Mouse (Mus musculus): ENCODE measurements around the gene Zbtb4. TPM values are rescaled to one million over a fixed set of nuclear protein-coding genes. Genes with fewer than 3 reads are reported as not detected.

The Zbtb4 gene
- polyA plus RNA-seq, 1 experiment: 9.4 TPM

DNA sequence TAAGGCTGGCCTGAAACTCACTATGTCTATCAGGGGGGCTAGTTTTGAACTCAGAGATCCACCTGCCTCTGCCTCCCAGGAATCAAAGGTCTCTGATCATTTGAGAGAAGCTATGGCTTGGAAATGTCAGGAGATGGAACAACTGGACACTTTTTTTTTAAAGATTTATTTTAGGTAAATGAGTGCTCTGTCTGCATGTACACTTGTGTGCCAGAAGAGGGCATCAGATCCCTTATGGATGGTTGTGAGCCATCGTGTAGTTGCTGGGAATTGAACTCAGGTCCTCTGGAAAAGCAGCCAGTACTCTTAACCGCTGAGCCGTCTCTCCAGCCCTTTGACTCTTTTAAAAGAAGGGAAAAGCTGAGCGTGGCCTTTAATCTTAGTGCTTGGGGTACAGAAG lies 40.7 kb downstream of the Zbtb4 start:
- no peaks in the 10 kb centered on the region for H3K27me3 ChIP-seq (ENCODE audit: control insufficient read depth, insufficient read depth, insufficient read length)
- no peaks in the 10 kb centered on the region for H3K79me2 ChIP-seq (ENCODE audit: control insufficient read depth, insufficient read depth)
- no peaks in the 10 kb centered on the region for H3K36me3 ChIP-seq (ENCODE audit: control insufficient read depth, insufficient read depth)
- H3K4me2 ChIP-seq (ENCODE audit: low read depth): no peak overlapping the region
- H3K4me3 ChIP-seq: no peak overlapping the region
- TF ChIP-seq POLR2A (IDR thresholded peaks at IDR 0.05; ENCODE audit: insufficient read length, low read depth) (no peak), E2F4 (IDR thresholded peaks at IDR 0.05; ENCODE audit: insufficient read depth) (no peak), CEBPB (IDR thresholded peaks at IDR 0.05; ENCODE audit: insufficient read depth, poor library complexity, severe bottlenecking) (no peak), SRF (IDR thresholded peaks at IDR 0.05; ENCODE audit: control insufficient read depth, insufficient read length, low read depth) (no peak), MYOG (IDR thresholded peaks at IDR 0.05; ENCODE audit: control insufficient read depth in 1 of 3, insufficient read depth in 1 of 3, insufficient read length in 2 of 3, low read depth in 2 of 3) (no peak), REST (IDR thresholded peaks at IDR 0.05; ENCODE audit: insufficient read depth, insufficient read length) (no peak), USF1 (IDR thresholded peaks at IDR 0.05; ENCODE audit: low read depth) (no peak), MAX (IDR thresholded peaks at IDR 0.05; ENCODE audit: low read depth) (no peak), POLR2AphosphoS2 (IDR thresholded peaks at IDR 0.05; ENCODE audit: insufficient read length, low read depth) (no peak), MYOD1 (IDR thresholded peaks at IDR 0.05; ENCODE audit: control insufficient read depth in 1 of 3, insufficient read length in 2 of 3, low read depth in 2 of 3) (no peak), TCF12 (IDR thresholded peaks at IDR 0.05; ENCODE audit: insufficient read depth, poor library complexity, severe bottlenecking) (no peak), TCF3 (IDR thresholded peaks at IDR 0.05; ENCODE audit: insufficient read length, low read depth) (no peak)
- no peak overlapping the region for H3ac ChIP-seq (ENCODE audit: control insufficient read depth, insufficient read length)

DNA sequence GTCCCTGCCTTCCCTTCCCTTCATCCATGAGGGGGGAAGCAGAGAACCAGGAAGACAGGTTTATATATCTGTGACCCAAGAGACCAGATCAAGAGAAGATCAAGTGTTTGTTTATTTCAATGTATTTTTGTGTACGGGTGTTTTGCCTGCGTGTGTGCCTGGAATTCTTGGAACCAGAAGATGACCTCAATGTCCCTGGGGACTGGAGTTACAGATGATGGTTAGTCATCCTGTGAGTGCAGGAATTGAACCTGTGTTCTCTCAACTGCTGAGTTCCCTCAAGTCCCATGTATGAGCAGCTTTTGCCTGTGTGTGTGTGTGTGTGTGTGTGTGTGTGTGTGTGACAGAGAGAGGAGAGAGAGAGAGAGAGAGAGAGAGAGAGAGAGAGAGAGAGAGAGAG lies 41.9 kb downstream of the Zbtb4 start:
- Histone ChIP-seq H3K27me3 (ENCODE audit: control insufficient read depth, insufficient read depth, insufficient read length) (no peaks in the 10 kb centered on the region), H3K79me2 (ENCODE audit: control insufficient read depth, insufficient read depth) (no peaks in the 10 kb centered on the region), H3ac (ENCODE audit: control insufficient read depth, insufficient read length) (no peak overlapping the region), H3K4me3 (no peak overlapping the region), H3K36me3 (ENCODE audit: control insufficient read depth, insufficient read depth) (no peaks in the 10 kb centered on the region), H3K4me2 (ENCODE audit: low read depth) (no peak overlapping the region)
- TF ChIP-seq MYOD1 (IDR thresholded peaks at IDR 0.05; ENCODE audit: control insufficient read depth in 1 of 3, insufficient read length in 2 of 3, low read depth in 2 of 3) (no peak), MYOG (IDR thresholded peaks at IDR 0.05; ENCODE audit: control insufficient read depth in 1 of 3, insufficient read depth in 1 of 3, insufficient read length in 2 of 3, low read depth in 2 of 3) (no peak), POLR2AphosphoS2 (IDR thresholded peaks at IDR 0.05; ENCODE audit: insufficient read length, low read depth) (no peak), E2F4 (IDR thresholded peaks at IDR 0.05; ENCODE audit: insufficient read depth) (no peak), TCF3 (IDR thresholded peaks at IDR 0.05; ENCODE audit: insufficient read length, low read depth) (no peak), MAX (IDR thresholded peaks at IDR 0.05; ENCODE audit: low read depth) (no peak), USF1 (IDR thresholded peaks at IDR 0.05; ENCODE audit: low read depth) (no peak), POLR2A (IDR thresholded peaks at IDR 0.05; ENCODE audit: insufficient read length, low read depth) (no peak)

DNA sequence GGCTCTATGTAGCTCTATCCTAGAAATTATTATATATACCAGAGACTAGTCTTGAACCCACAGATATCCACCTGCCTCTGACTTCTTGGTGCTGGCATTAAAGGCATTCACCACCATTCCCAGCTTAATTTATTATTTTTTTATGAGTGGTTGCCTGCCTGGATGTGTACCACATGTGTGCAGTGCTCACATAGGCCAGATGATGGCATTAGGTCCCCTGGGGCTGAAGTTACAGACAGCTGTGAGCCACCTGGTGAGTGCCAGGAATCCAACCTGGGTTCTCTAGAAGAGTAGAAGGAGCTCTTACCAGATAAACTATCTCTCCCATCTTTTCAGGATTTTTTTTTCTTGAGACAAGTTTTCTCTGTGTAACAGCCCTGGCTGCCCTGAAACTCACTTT lies 44.6 kb downstream of the Zbtb4 start:
- no peaks in the 10 kb centered on the region for H3K27me3 ChIP-seq (ENCODE audit: control insufficient read depth, insufficient read depth, insufficient read length)
- H3K4me2 ChIP-seq (ENCODE audit: low read depth): no peak overlapping the region
- H3ac ChIP-seq (ENCODE audit: control insufficient read depth, insufficient read length): no peak overlapping the region
- H3K36me3 ChIP-seq (ENCODE audit: control insufficient read depth, insufficient read depth): no peaks in the 10 kb centered on the region
- TF ChIP-seq MYOD1 (IDR thresholded peaks at IDR 0.05; ENCODE audit: control insufficient read depth in 1 of 3, insufficient read length in 2 of 3, low read depth in 2 of 3) (no peak), MYOG (IDR thresholded peaks at IDR 0.05; ENCODE audit: control insufficient read depth in 1 of 3, insufficient read depth in 1 of 3, insufficient read length in 2 of 3, low read depth in 2 of 3) (no peak), REST (IDR thresholded peaks at IDR 0.05; ENCODE audit: insufficient read depth, insufficient read length) (no peak), E2F4 (IDR thresholded peaks at IDR 0.05; ENCODE audit: insufficient read depth) (no peak), POLR2AphosphoS2 (IDR thresholded peaks at IDR 0.05; ENCODE audit: insufficient read length, low read depth) (no peak), MAX (IDR thresholded peaks at IDR 0.05; ENCODE audit: low read depth) (no peak), SRF (IDR thresholded peaks at IDR 0.05; ENCODE audit: control insufficient read depth, insufficient read length, low read depth) (no peak), CEBPB (IDR thresholded peaks at IDR 0.05; ENCODE audit: insufficient read depth, poor library complexity, severe bottlenecking) (no peak), POLR2A (IDR thresholded peaks at IDR 0.05; ENCODE audit: insufficient read length, low read depth) (no peak), TCF3 (IDR thresholded peaks at IDR 0.05; ENCODE audit: insufficient read length, low read depth) (no peak), USF1 (IDR thresholded peaks at IDR 0.05; ENCODE audit: low read depth) (no peak), TCF12 (IDR thresholded peaks at IDR 0.05; ENCODE audit: insufficient read depth, poor library complexity, severe bottlenecking) (no peak)
- no peaks in the 10 kb centered on the region for H3K79me2 ChIP-seq (ENCODE audit: control insufficient read depth, insufficient read depth)
- H3K4me3 ChIP-seq: no peak overlapping the region

DNA sequence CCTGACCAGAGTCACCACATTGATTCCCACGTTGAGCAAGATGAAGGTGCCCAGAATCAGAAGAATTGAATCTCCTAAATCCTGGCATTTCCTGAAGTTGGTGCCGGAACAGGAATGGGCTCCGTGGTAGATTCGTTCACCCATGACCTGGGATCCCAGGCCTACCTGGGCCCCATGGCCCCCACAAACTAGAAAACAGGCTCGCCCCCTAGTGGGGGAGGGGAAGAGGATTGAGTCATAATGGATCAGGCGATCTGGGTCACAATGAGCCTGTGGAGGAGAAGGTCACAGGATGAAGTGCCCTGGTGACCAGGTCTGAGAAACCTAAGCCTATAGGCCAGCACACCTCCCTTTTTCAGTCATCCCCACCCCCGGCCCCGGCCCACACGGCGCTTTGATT lies 49.4 kb downstream of the Zbtb4 start, which contains the start of gene Gm39566:
Gm39566 (minus strand) TSS at position 144 of the 400 bp plus-strand sequence.
- no peaks in the 10 kb centered on the region for H3K27me3 ChIP-seq (ENCODE audit: control insufficient read depth, insufficient read depth, insufficient read length)
- no peaks in the 10 kb centered on the region for H3K36me3 ChIP-seq (ENCODE audit: control insufficient read depth, insufficient read depth)
- no peak within 1 kb of the TSS for H3ac ChIP-seq (ENCODE audit: control insufficient read depth, insufficient read length)
- H3K4me2 ChIP-seq (ENCODE audit: low read depth): no peak within 1 kb of the TSS
- H3K79me2 ChIP-seq (ENCODE audit: control insufficient read depth, insufficient read depth): no peaks in the 10 kb centered on the region
- TF ChIP-seq TCF3 (IDR thresholded peaks at IDR 0.05; ENCODE audit: insufficient read length, low read depth): no peak
- no peak for TF ChIP-seq USF1 (IDR thresholded peaks at IDR 0.05; ENCODE audit: low read depth)
- TF ChIP-seq REST (IDR thresholded peaks at IDR 0.05; ENCODE audit: insufficient read depth, insufficient read length): no peak
- no peak for TF ChIP-seq TCF12 (IDR thresholded peaks at IDR 0.05; ENCODE audit: insufficient read depth, poor library complexity, severe bottlenecking)
- no peak for TF ChIP-seq SRF (IDR thresholded peaks at IDR 0.05; ENCODE audit: control insufficient read depth, insufficient read length, low read depth)
- TF ChIP-seq MYOG (IDR thresholded peaks at IDR 0.05; ENCODE audit: control insufficient read depth in 1 of 3, insufficient read depth in 1 of 3, insufficient read length in 2 of 3, low read depth in 2 of 3): no peak
- no peak for TF ChIP-seq MAX (IDR thresholded peaks at IDR 0.05; ENCODE audit: low read depth)
- TF ChIP-seq E2F4 (IDR thresholded peaks at IDR 0.05; ENCODE audit: insufficient read depth): no peak
- no peak within 1 kb of the TSS for H3K4me3 ChIP-seq

DNA sequence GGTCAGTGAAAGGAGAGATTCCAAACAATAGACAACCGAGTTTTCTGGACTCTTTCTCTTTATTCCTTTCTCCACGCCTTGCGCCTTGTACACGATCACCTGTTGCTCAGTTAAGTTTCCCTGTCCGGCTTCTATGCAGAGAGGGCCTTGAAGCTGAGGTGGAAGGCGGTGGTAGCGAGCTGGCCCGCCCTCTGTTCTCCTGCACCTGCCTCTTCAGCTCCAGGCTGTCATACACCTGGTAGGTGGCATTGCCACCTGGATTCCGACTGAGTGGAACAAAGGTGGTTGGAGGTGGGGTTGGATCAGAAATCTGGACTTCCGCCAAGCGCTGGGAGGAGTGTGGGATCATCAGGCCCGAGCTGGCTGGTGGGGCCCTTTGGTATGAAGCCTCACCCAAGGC lies 50.8 kb downstream of the Zbtb4 start:
- no peak overlapping the region for H3K4me2 ChIP-seq (ENCODE audit: low read depth)
- H3K4me3 ChIP-seq: no peak overlapping the region
- TF ChIP-seq POLR2AphosphoS2 (IDR thresholded peaks at IDR 0.05; ENCODE audit: insufficient read length, low read depth) (no peak), TCF12 (IDR thresholded peaks at IDR 0.05; ENCODE audit: insufficient read depth, poor library complexity, severe bottlenecking) (no peak), SRF (IDR thresholded peaks at IDR 0.05; ENCODE audit: control insufficient read depth, insufficient read length, low read depth) (no peak), POLR2A (IDR thresholded peaks at IDR 0.05; ENCODE audit: insufficient read length, low read depth) (no peak), CEBPB (IDR thresholded peaks at IDR 0.05; ENCODE audit: insufficient read depth, poor library complexity, severe bottlenecking) (no peak), REST (IDR thresholded peaks at IDR 0.05; ENCODE audit: insufficient read depth, insufficient read length) (no peak), MYOD1 (IDR thresholded peaks at IDR 0.05; ENCODE audit: control insufficient read depth in 1 of 3, insufficient read length in 2 of 3, low read depth in 2 of 3) (no peak), TCF3 (IDR thresholded peaks at IDR 0.05; ENCODE audit: insufficient read length, low read depth) (no peak)
- H3ac ChIP-seq (ENCODE audit: control insufficient read depth, insufficient read length): no peak overlapping the region
- no peaks in the 10 kb centered on the region for H3K27me3 ChIP-seq (ENCODE audit: control insufficient read depth, insufficient read depth, insufficient read length)
- H3K79me2 ChIP-seq (ENCODE audit: control insufficient read depth, insufficient read depth): no peaks in the 10 kb centered on the region
- H3K36me3 ChIP-seq (ENCODE audit: control insufficient read depth, insufficient read depth): no peaks in the 10 kb centered on the region

All from myocyte (in vitro differentiated cells).